Mouse (Mus musculus) liver (tissue): ENCODE results near the gene Tead3.
"Not testable (repeated sequence)": the region's sequence is repeated elsewhere in the genome, so short reads cannot be mapped to it uniquely, and the experiment has no call there.

Experiments
- DNase-seq: peaks from one replicate; pipeline ENCODE4 v3.0.0-alpha.2; 2020; ENCODE audit warnings: mixed read lengths

Gene Tead3

DNA sequence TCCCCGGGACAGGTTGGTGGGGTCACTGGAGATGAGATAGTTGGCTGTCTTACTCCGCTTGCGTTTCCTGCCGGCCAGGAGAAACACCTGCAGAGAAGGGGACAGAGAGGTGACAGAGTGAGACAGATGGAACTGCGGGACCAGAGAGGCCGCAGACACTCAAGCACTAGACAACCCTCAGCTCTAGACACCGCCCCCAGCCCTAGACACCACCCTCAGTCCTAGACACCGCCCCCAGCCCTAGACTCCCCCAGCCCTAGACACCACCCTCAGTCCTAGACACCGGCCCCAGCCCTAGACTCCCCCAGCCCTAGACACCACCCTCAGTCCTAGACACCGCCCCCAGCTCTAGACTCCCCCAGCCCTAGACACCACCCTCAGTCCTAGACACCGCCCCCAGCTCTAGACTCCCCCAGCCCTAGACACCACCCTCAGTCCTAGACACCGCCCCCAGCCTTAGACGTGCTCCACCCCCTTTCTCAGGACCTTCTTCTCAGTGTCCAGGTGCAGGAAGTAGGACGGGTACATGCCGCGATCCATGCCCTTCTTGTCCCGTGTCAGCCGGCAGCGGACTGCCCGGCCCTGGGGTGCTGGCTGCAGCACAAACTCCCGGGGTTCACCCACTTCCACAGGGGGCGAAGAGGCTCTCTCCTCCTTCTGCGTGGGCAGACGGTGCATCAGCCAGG is 8.1 kb upstream of the Tead3 start:
- not testable (repeated sequence) for DNase-seq

DNA sequence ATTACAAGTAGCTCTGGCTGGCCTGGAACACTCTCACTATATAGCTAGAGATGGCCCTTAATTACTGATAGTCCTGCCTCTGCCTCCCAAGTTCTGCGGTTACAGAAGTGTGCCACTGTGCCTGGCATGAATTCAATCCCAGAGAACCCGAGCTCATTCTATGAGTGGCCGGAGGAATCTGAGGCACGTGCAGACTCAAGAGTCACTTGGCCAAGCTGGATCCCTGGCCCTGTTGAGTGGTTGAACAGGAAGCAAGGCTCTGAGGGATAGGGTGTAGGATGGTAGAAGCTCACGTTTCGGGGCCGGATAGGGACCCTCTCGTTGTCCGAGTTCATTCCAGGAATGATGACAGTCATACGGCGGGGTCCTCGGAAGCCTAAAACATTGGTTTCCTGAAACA is 5.3 kb upstream of the Tead3 start:
- DNase-seq: no peak

GRCm38 (mm10) chr17:28352018-28352417 is 1.4 kb upstream of the Tead3 start:
- DNase-seq: peak; percentile 70

- DNase-seq: no peak
These were observed 805 bp upstream of the Tead3 start for GRCm38 (mm10) chr17:28351353-28351890.

DNA sequence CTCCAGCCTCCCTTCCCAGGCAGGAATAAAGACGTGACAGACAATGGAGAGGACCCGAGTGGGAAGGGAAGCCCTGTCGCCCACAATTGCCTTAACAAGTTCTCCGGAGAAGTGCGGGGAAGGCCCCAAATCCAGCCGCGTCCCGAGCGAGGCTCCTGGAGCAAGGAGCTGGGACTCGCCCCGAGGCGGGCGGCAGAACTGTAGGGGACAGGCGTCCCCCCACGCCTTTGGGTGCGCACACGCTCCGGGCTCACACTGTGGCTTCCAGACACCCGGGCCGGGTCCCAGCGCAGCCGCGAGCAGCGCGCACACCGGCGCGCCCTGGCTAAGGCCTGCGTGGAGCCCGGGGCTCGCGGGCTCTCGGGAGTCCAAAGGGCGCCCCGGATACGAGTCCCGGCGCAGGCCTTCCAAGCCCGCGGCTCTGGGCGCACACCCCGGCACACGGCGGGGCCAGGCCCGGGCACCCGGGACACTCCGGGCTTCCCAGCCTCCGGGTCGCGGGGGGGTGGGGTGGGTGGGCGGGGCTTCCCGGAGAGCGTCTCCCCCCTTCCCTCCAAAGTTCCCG is 634 bp downstream of the Tead3 start:
- DNase-seq: no peak

- no peak for DNase-seq
These were observed 1.2 kb downstream of the Tead3 start for GRCm38 (mm10) chr17:28349264-28349880.

- DNase-seq: no peak
These were observed 2.4 kb downstream of the Tead3 start for GRCm38 (mm10) chr17:28348211-28348610.

DNA sequence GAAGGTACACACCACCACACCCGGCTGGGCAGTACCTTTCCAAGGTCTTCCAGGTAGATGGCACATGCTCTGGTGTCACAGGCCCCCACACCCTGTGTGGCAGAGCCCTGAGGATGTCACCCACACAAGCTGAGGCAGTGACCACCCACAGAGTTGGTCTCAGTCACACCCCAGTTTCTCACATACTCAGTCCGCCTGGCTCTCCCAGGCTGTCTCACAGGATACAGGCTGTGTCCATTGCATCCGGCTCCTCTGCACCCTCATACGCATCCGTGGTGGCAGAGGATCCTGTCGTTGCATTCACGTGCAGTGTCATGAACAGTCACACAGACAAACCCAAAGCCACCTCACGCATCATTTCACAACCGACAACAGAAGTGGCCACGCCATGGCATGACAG is 3.3 kb downstream of the Tead3 start:
- DNase-seq: no peak

DNA sequence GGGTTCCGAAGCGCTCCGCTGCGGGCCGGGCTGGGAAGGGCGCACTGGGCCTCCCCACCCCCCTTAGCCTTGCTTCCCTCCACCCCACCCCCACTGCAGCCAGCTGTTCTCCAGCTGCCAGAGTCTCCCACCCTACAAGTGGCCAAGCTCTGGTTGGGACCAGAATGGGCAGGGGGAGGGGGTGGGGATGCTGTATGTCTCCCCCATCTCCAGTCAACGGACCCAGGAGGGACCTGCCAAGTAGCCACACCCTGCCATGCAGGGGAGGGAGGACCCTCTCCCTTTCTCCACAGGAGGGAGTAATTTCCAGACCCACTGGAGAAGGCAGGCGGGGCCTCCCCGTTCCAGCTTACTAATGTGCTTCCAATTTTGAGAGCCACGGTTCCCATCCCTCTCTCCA is 4.7 kb downstream of the Tead3 start:
- DNase-seq: no peak

- DNase-seq: no peak
These were observed 5.3 kb downstream of the Tead3 start for GRCm38 (mm10) chr17:28345271-28345721.

GRCm38 (mm10) chr17:28344670-28345069 is 5.9 kb downstream of the Tead3 start:
- no peak for DNase-seq

- peak; percentile 51 for DNase-seq
These were observed 6.5 kb downstream of the Tead3 start for GRCm38 (mm10) chr17:28344050-28344607.

- DNase-seq: peak; percentile 88
These were observed 9.5 kb downstream of the Tead3 start for GRCm38 (mm10) chr17:28341091-28341490.

DNA sequence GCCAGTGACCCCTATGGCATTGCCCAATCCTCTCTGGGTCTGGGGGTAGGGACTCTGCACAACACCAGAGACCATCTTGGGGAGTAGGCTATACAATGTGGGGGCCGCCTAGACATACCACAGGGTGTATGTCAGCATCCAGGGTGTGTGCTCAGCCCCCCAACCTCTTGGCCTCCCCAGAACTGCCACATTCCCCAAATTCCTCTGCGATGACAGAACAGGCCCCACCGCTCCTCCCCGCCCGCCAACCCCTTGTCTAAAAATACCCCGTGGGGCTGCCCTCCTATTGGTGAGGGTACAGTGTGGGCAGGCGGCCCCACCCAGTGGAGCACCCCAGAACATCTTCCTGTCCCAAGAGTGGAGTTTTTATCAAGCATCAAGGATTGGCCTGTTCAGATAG is 10.0 kb downstream of the Tead3 start:
- DNase-seq: no peak

GRCm38 (mm10) chr17:28337547-28337946 is 13.1 kb downstream of the Tead3 start:
- DNase-seq: no peak

DNA sequence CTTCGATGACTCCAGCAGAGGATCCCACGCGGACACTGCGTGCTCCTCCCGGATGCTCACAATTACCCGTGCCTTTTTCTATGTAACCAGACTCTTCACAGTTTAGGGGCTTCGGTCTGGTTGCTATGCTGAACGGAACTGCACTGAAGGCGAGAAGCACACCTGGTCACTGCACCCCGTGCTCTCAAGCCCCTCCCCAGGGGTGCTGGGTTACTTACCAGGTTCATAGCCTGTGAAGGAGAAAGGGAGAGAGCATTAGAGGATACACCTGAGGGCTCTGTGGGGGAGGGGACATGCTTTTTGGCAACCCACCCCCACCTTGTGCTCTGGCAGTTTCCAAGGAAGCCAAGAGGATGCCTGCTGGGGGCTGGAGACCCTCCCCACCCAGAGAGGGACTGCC is 15.3 kb downstream of the Tead3 start:
- DNase-seq: no peak

- peak; percentile 35 for DNase-seq
These were observed 17.6 kb downstream of the Tead3 start for GRCm38 (mm10) chr17:28332915-28333546.

GRCm38 (mm10) chr17:28332113-28332914 is 18.3 kb downstream of the Tead3 start:
- DNase-seq: no peak

DNA sequence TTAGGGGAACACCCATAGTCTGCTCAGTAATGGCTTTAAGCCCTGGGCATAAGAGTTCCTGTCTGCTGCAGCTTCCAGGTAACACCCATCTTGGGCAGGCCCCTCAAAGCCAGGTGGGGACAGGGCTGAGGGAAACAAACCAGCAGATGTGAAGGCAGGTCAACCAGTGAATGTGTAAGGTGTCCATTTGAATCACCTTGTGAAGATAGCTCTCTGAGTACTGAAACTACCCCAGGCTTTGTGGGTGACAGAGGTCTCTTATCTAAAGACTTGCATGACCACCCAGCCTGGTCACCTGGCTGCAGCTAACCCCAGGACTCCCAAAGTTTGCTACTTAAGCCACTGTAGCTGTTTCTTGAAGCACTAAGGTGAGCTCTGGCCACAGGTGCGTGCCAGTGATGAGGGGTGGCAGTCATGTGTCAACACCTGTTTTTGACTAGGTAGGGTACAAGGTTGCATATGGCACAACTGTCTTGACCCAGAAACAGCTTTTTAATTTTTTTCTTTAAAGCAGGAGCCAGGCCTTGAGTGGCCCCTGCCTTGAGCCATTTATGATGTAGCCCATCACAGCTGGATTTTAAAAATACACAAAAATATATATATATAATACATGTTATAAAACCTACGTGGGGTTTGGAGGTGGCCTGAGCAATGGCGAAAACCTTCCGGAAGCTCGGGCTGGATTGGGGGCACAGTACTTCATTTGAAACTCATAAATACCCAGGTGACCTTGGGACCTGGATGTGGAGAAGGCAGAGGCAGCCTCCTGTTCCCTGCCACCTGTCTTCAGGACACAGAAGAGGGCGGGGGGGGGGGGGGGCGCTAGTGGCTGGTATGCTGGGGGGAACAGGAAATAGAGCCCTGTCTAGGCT is 19.1 kb downstream of the Tead3 start:
- DNase-seq: peak; percentile 43

DNA sequence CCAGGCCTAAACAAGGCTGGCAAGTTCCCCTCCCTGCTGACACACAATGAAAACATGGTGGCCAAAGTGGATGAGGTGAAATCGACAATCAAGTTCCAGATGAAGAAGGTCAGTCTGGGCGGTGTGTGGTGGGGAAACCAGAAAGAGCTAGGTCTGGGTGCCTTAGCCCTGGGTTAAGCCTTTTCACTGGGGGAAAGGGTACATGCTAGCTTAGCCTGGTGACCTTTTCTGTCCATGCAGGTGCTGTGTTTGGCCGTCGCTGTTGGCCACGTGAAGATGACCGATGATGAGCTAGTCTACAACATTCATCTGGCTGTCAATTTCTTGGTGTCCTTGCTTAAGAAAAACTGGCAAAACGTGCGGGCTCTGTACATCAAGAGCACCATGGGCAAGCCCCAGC is 20.0 kb downstream of the Tead3 start:
- DNase-seq: not testable (repeated sequence)

DNA sequence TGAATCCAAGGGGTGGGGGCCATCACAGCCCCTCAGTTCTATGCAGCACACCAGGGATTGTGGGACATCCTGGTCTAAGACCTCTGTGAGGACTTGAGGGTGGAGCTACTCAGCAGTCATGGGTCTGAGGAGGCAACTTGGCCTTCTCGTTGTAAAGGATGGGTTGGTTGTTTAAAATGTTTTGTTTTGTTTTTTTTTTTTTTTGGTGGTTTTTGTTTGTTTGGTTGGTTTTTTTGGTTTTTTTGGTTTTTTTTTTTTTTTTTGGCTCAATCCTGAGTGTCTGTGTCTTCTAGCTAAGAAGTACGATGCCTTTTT is 20.4 kb downstream of the Tead3 start:
- DNase-seq: no peak
